Mouse (Mus musculus): ENCODE measurements around the gene Pemt. TPM values are rescaled to one million over a fixed set of nuclear protein-coding genes. Genes with fewer than 3 reads are reported as not detected.

Gene Pemt
- polyA plus RNA-seq, 1 experiment, result 15.8 TPM

- TF ChIP-seq CEBPB (IDR thresholded peaks at IDR 0.05; ENCODE audit: insufficient read depth, poor library complexity, severe bottlenecking), result no peak
- TF ChIP-seq POLR2A (IDR thresholded peaks at IDR 0.05; ENCODE audit: insufficient read length, low read depth), result no peak
- TF ChIP-seq SRF (IDR thresholded peaks at IDR 0.05; ENCODE audit: control insufficient read depth, insufficient read length, low read depth), result no peak
- no peak for TF ChIP-seq E2F4 (IDR thresholded peaks at IDR 0.05; ENCODE audit: insufficient read depth)
- TF ChIP-seq POLR2AphosphoS2 (IDR thresholded peaks at IDR 0.05; ENCODE audit: insufficient read length, low read depth), result no peak
- TF ChIP-seq MAX (IDR thresholded peaks at IDR 0.05; ENCODE audit: low read depth), result no peak
- Histone ChIP-seq H3K4me2 (ENCODE audit: low read depth) (peak overlapping the region; percentile 80), H3ac (ENCODE audit: control insufficient read depth, insufficient read length) (peak overlapping the region; percentile 22), H3K4me3 (peak overlapping the region; percentile 39), H3K27me3 (ENCODE audit: control insufficient read depth, insufficient read depth, insufficient read length) (peaks cover 4% of the 10 kb centered on the region), H3K36me3 (ENCODE audit: control insufficient read depth, insufficient read depth) (no peaks in the 10 kb centered on the region), H3K79me2 (ENCODE audit: control insufficient read depth, insufficient read depth) (no peaks in the 10 kb centered on the region)
Observed at GRCm38 (mm10) chr11:60045676-60046057, 622 bp downstream of the Pemt start.

GRCm38 (mm10) chr11:60044777-60045176 lies 1.5 kb downstream of the Pemt start:
- no peak for TF ChIP-seq CEBPB (IDR thresholded peaks at IDR 0.05; ENCODE audit: insufficient read depth, poor library complexity, severe bottlenecking)
- TF ChIP-seq USF1 (IDR thresholded peaks at IDR 0.05; ENCODE audit: low read depth), result no peak
- Histone ChIP-seq H3K79me2 (ENCODE audit: control insufficient read depth, insufficient read depth) (no peaks in the 10 kb centered on the region), H3K27me3 (ENCODE audit: control insufficient read depth, insufficient read depth, insufficient read length) (no peaks in the 10 kb centered on the region), H3K4me2 (ENCODE audit: low read depth) (no peak overlapping the region), H3K36me3 (ENCODE audit: control insufficient read depth, insufficient read depth) (no peaks in the 10 kb centered on the region), H3ac (ENCODE audit: control insufficient read depth, insufficient read length) (no peak overlapping the region), H3K4me3 (peak overlapping the region; percentile 39)

- Histone ChIP-seq H3K79me2 (ENCODE audit: control insufficient read depth, insufficient read depth) (no peaks in the 10 kb centered on the region), H3K4me2 (ENCODE audit: low read depth) (no peak overlapping the region), H3K36me3 (ENCODE audit: control insufficient read depth, insufficient read depth) (no peaks in the 10 kb centered on the region), H3K4me3 (no peak overlapping the region), H3K27me3 (ENCODE audit: control insufficient read depth, insufficient read depth, insufficient read length) (no peaks in the 10 kb centered on the region), H3ac (ENCODE audit: control insufficient read depth, insufficient read length) (no peak overlapping the region)
- TF ChIP-seq TCF12 (IDR thresholded peaks at IDR 0.05; ENCODE audit: insufficient read depth, poor library complexity, severe bottlenecking) (no peak), MAX (IDR thresholded peaks at IDR 0.05; ENCODE audit: low read depth) (no peak), E2F4 (IDR thresholded peaks at IDR 0.05; ENCODE audit: insufficient read depth) (no peak)
Observed at GRCm38 (mm10) chr11:60042277-60042676, 4.0 kb downstream of the Pemt start.

GRCm38 (mm10) chr11:60036537-60037220 lies 9.6 kb downstream of the Pemt start:
- Histone ChIP-seq H3K36me3 (ENCODE audit: control insufficient read depth, insufficient read depth) (no peaks in the 10 kb centered on the region), H3K4me2 (ENCODE audit: low read depth) (no peak overlapping the region)
- TF ChIP-seq USF1 (IDR thresholded peaks at IDR 0.05; ENCODE audit: low read depth) (no peak), POLR2AphosphoS2 (IDR thresholded peaks at IDR 0.05; ENCODE audit: insufficient read length, low read depth) (no peak), MYOD1 (IDR thresholded peaks at IDR 0.05; ENCODE audit: control insufficient read depth in 1 of 3, insufficient read length in 2 of 3, low read depth in 2 of 3) (no peak), POLR2A (IDR thresholded peaks at IDR 0.05; ENCODE audit: insufficient read length, low read depth) (no peak), E2F4 (IDR thresholded peaks at IDR 0.05; ENCODE audit: insufficient read depth) (no peak), MYOG (IDR thresholded peaks at IDR 0.05; ENCODE audit: control insufficient read depth in 1 of 3, insufficient read depth in 1 of 3, insufficient read length in 2 of 3, low read depth in 2 of 3) (no peak), TCF12 (IDR thresholded peaks at IDR 0.05; ENCODE audit: insufficient read depth, poor library complexity, severe bottlenecking) (no peak), REST (IDR thresholded peaks at IDR 0.05; ENCODE audit: insufficient read depth, insufficient read length) (no peak), MAX (IDR thresholded peaks at IDR 0.05; ENCODE audit: low read depth) (no peak), CEBPB (IDR thresholded peaks at IDR 0.05; ENCODE audit: insufficient read depth, poor library complexity, severe bottlenecking) (no peak), TCF3 (IDR thresholded peaks at IDR 0.05; ENCODE audit: insufficient read length, low read depth) (no peak), SRF (IDR thresholded peaks at IDR 0.05; ENCODE audit: control insufficient read depth, insufficient read length, low read depth) (no peak)

GRCm38 (mm10) chr11:60034911-60035400 lies 11.3 kb downstream of the Pemt start:
- Histone ChIP-seq H3K4me3 (no peak overlapping the region), H3K36me3 (ENCODE audit: control insufficient read depth, insufficient read depth) (no peaks in the 10 kb centered on the region), H3ac (ENCODE audit: control insufficient read depth, insufficient read length) (no peak overlapping the region), H3K79me2 (ENCODE audit: control insufficient read depth, insufficient read depth) (no peaks in the 10 kb centered on the region), H3K4me2 (ENCODE audit: low read depth) (no peak overlapping the region), H3K27me3 (ENCODE audit: control insufficient read depth, insufficient read depth, insufficient read length) (no peaks in the 10 kb centered on the region)
- TF ChIP-seq MAX (IDR thresholded peaks at IDR 0.05; ENCODE audit: low read depth) (no peak), USF1 (IDR thresholded peaks at IDR 0.05; ENCODE audit: low read depth) (no peak), TCF3 (IDR thresholded peaks at IDR 0.05; ENCODE audit: insufficient read length, low read depth) (no peak), POLR2AphosphoS2 (IDR thresholded peaks at IDR 0.05; ENCODE audit: insufficient read length, low read depth) (no peak), MYOG (IDR thresholded peaks at IDR 0.05; ENCODE audit: control insufficient read depth in 1 of 3, insufficient read depth in 1 of 3, insufficient read length in 2 of 3, low read depth in 2 of 3) (no peak), POLR2A (IDR thresholded peaks at IDR 0.05; ENCODE audit: insufficient read length, low read depth) (no peak), TCF12 (IDR thresholded peaks at IDR 0.05; ENCODE audit: insufficient read depth, poor library complexity, severe bottlenecking) (no peak), E2F4 (IDR thresholded peaks at IDR 0.05; ENCODE audit: insufficient read depth) (no peak), REST (IDR thresholded peaks at IDR 0.05; ENCODE audit: insufficient read depth, insufficient read length) (no peak), CEBPB (IDR thresholded peaks at IDR 0.05; ENCODE audit: insufficient read depth, poor library complexity, severe bottlenecking) (no peak), SRF (IDR thresholded peaks at IDR 0.05; ENCODE audit: control insufficient read depth, insufficient read length, low read depth) (no peak), MYOD1 (IDR thresholded peaks at IDR 0.05; ENCODE audit: control insufficient read depth in 1 of 3, insufficient read length in 2 of 3, low read depth in 2 of 3) (no peak)

More at GRCm38 (mm10) chr11:60036537-60037220, 9.6 kb downstream of the Pemt start:
- Histone ChIP-seq H3K27me3 (ENCODE audit: control insufficient read depth, insufficient read depth, insufficient read length) (no peaks in the 10 kb centered on the region), H3K4me3 (no peak overlapping the region), H3K79me2 (ENCODE audit: control insufficient read depth, insufficient read depth) (no peaks in the 10 kb centered on the region), H3ac (ENCODE audit: control insufficient read depth, insufficient read length) (no peak overlapping the region)
